Mouse (Mus musculus) neural tube, embryonic 10.5 days (tissue): ENCODE data around the gene Nphs1.
A peak's percentile ranks its signal among the peaks of the same experiment; 100 is the strongest.
"Not testable (repeated sequence)": the region's sequence is repeated elsewhere in the genome, so short reads cannot be mapped to it uniquely, and the experiment has no call there.

ENCODE experiments used
- DNase-seq: peaks from one replicate; pipeline ENCODE4 v3.0.0-alpha.2; 2017; ENCODE audit warnings: low spot score; ENCODE audit errors: extremely low spot score

The Nphs1 gene

DNA sequence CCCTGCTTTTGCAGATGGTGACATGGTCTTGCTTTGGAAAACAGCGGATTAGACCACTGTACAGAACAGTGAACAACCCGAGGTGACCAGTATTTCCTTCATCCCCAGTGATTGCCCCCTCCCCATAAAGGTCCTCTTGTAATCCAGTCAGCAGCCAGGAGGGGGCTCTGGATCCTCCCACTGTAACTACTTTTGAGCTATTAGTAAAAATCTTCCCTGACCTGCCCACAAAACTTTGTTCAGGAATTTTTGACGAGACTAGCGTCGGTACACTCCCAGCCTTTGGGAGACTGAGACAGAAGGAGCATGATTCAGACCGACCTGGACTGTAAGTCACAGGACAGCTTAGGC is 32.8 kb downstream of the Nphs1 start:
- DNase-seq, result no peak

DNA sequence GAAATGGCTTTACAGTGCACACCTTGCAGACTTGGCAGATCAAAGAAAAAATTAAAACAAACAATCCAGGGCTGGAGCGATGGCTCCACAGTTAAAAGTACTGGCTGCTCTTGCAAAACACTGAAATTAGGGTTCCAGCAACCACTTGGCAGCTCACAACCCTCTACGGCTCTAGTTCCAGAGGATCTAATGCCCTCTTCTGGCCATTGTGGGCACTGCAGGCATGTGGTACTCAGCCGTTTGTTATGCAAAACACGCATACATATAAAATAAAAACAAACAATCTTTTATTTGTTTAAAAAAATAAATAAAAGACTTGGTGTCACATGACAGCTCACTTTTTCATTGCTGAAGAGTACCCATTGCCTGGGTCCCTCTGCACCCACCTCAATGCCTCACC is 34.6 kb downstream of the Nphs1 start:
- peak; percentile 80 for DNase-seq

GRCm38 (mm10) chr7:30493401-30493931 is 35.4 kb downstream of the Nphs1 start, which contains the start of gene Prodh2:
Gene Prodh2 (plus strand): TSS chr7:30493622.
- DNase-seq, result no peak

DNA sequence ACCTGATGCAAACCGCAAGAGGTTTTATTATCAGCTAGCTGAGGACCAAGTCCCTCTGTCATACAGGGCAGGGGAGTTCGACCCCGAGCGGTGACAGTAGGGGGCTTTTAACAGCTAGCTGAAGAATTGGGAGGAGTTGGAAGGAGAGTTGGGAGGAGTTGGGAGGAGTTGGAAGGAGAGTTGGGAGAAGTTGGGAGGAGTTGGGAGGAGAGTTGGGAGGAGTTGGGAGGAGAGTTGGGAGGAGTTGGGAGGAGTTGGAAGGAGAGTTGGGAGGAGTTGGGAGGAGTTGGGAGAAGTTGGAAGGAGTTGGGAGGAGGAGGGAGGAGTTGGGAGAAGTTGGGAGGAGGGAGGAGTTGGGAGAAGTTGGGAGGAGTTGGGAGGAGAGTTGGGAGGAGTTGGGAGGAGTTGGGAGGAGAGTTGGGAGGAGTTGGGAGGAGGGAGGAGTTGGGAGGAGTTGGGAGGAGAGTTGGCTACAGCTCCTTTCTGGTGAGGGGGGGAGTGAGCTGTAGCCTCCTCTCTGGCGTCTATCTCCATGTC is 37.5 kb downstream of the Nphs1 start:
- DNase-seq, result not testable (repeated sequence)

DNA sequence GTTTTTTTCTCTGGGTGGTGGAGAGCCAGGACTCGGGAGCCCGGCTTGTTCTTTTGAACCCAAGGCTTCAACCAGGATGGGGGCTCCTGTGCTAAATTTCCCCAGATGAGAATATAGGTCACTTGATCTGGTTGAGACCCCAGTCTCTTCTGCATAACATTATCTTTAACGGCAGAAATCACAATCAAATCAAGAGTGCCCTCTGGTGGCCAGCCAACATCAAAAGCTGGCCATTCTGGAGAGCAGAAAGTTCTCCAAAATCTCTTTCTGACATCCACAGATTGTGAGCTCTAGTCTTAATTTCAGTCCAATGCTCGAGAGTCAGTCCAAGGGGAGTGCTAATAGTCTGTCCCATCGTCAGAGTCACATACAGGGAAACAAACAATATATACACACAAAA is 43.0 kb downstream of the Nphs1 start:
- DNase-seq, result not testable (repeated sequence)

GRCm38 (mm10) chr7:30508061-30508460 is 49.9 kb downstream of the Nphs1 start:
- DNase-seq, result no peak

- no peak for DNase-seq
Measured at GRCm38 (mm10) chr7:30515003-30515760, 57.1 kb downstream of the Nphs1 start.

GRCm38 (mm10) chr7:30518325-30518724 is 60.2 kb downstream of the Nphs1 start:
- DNase-seq, result no peak

DNA sequence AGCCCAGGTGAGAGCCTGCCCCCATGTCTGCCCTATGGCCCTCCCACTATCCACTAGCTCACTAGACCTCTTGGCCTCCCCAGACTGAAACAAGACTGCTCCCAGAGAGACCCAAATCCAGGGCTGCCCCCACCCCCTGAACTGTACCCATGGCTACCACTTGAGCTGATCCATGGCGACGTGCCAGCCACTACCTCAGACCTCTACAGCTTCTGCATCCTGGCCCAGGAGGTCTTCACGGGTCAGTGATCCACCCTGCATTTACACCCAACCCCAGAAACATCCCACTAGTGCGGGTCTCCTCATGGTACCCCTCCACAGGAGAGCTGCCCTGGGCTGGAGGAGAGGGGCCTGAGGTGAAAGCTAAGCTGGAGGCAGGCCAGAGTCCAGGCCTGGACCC is 62.3 kb downstream of the Nphs1 start:
- no peak for DNase-seq

DNA sequence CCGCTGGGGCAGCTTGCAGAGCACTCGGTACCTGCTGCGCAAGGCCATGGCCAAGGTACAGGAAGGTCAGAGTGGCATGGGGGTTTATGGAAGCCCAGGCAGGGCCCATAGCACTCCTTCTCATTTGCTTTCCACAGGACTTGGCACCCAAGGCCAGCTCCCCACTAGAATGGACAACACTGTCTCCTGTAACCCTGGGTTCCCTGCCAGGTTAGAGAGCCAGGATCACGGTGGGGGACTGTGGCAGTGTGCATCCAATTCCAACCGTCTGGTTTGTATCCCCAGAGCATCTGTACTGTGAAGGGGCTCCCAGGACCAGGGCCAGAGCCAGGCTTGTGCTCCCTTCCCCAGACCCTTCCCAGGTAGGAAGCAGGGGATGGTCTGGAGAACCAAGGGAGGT is 62.7 kb downstream of the Nphs1 start:
- no peak for DNase-seq

DNA sequence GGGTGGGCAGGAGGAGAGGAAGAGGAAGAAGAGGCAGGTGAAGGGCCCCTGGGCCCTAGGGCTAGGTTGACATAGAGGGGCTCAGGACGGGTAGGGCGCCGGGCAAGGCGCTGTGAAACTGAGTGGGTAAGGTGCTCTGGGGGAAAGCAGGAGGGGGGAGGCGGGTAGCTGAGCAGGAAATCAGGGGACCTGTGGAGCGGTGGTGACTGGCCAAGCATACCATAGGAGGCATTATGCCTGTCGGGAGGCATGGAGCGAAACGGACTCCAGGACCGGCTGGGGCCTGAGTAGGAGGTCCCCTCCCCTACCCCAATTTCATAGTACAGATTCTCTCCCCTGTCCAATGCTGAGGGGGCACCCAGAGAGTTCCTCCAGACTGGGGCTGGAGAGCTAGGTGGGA is 64.8 kb downstream of the Nphs1 start:
- no peak for DNase-seq

- no peak for DNase-seq
Measured at GRCm38 (mm10) chr7:30524487-30524886, 66.4 kb downstream of the Nphs1 start.

DNA sequence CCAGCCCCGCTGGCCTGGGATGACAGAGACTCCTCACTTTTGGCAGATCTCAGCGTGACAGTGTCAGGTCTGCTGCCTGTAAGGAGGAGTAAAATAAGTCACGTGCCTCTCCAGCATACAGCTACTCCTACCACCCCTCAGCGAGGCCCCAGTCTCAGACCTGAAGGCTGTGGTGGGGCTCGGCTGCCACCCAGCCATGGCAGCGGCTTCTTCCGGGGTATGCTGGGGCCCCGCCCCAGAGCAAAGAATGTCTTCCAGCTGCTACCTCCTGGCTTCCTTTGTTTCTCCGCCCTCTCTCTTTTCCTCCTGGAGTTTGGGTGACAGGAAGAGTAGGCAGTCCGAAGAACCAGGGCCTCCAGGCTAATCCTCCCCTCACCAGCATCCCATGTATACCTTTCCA is 67.8 kb downstream of the Nphs1 start:
- DNase-seq, result peak; percentile 23

GRCm38 (mm10) chr7:30526399-30526798 is 68.3 kb downstream of the Nphs1 start:
- DNase-seq, result no peak

GRCm38 (mm10) chr7:30526981-30527380 is 68.9 kb downstream of the Nphs1 start:
- no peak for DNase-seq

DNA sequence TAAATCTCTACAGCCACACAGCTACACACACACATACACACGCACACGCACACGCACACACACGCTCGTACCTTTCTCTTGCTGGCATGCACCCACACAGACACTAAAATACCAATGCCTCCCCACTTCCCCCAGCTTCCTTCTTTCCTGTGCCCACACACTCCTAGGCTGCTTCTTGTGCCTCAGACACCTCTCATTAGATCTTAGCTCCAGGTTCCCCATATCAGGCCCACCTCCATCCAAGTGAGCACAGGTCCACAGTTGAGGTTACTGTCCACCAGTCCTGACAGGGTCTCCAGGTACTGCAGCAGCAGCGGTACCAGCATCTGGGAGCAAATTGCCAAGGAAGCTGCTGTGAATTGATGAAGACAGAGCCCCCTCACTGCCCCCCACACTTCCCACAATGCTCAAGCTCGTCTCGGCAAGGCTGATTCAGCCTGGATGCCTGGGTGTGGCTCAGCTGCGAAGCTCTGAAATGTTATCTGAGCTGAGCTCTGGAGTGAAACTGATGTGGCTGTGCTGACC is 73.2 kb downstream of the Nphs1 start:
- no peak for DNase-seq

GRCm38 (mm10) chr7:30532931-30533330 is 74.8 kb downstream of the Nphs1 start:
- DNase-seq, result peak; percentile 47

DNA sequence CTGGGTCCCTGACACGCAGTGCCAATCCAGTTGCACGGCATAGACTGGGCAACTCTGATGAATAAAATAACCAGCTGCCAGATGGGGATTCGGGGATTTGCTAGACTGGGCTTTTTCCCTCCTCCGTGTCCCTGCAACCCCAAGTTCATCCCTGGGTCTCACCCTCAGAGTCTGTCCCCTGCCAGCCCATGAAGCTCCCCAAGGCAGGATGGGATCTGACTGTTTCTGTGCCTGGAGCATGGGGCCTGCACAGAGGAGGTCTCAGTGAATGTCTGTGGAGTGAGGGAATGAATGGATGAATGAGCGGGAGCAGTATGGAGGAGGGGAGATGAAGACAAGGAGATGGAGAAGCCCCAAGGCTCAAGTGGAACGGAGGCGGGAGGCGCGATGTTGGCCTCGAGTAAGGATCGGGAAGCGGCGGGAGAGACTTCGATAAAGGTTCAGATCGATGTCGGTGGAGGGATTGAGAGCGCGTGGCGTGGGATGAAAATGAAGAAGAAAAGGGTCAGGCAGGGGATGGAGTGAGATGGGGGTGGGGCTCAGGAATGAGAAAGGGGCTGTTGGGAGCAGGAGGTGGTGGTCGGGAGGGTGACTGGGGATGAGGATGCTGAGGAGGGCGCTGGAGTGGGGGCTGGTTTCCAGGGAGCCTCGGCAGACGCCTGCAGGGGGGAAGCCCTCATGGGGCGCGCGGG is 76.0 kb downstream of the Nphs1 start:
- peak; percentile 57 for DNase-seq

DNA sequence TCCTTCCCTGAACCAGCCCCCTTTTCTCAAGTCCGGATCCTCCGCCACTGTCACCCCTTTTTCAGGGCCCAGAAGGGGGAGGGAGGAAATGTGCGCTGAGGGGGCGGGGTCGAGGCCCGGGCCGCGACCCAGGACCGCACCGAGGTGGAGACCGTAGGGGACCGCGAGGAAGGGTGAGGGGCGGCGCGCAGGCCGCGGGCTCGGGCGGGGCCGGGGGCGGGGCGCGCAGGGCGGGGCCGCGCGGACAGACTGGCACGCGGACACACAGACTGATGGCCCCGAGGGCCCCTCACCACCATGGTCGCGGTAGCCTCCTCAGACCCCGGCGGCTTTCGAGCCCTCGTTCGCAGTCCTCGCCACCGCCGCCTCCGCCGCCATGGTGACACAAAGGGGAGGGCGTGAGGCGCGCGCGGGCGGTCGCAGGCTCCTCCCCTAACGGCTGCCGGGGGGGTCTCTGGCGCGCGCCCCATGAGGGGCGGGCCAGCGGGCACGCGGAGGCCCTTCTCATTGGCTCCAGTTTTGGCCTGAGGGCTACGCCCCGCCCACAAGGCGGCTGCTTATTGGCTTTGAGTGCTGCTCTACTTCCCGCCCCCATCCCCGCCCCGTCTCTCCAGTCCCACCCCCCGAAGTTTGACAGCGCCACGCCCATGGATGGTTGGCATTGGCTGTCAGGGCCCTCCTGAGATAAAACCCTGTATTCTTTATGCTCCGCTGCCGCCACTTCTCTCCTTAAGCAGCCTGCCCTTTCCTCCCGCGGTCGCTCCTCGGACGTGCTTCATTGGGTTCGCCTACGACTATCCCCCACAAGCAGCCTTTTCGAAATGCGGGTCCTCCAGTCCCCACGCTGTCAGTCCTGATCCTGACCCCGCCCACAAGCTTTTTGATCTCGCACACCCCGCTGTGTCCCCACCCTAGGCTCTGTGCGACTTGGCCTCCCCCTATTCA is 76.8 kb downstream of the Nphs1 start, which contains the start of gene Arhgap33:
Gene Arhgap33, minus strand, starts transcription at position 428 of the 945 bp plus-strand sequence.
- DNase-seq, result peak; percentile 94
